Mouse (Mus musculus) CH12.LX (cell line): ENCODE data around the gene Lipe. TPM values are rescaled to one million over a fixed set of nuclear protein-coding genes. Genes with fewer than 3 reads are reported as not detected.

ENCODE experiments used
- DNase-seq: peaks from one replicate; pipeline ENCODE4 v3.0.0-alpha.2; 2013; ENCODE audit errors: extremely low read depth
- H3K27ac ChIP-seq: 2 replicates; pipeline ENCODE4 v1.5.1; 2012; ENCODE audit warnings: low read depth, mild to moderate bottlenecking, control low read depth, moderate library complexity; ENCODE audit not compliant: insufficient read depth
- H3K27me3 ChIP-seq: replicated peaks from 2 replicates; pipeline ENCODE3; 2012; ENCODE audit warnings: inconsistent platforms
- H3K36me3 ChIP-seq, 2 experiments: replicated peaks in 1 of 2; 2 replicates each; pipeline versions ENCODE3 to v1.6.1; 2012; ENCODE audit warnings: inconsistent platforms in 1 of 2, low read length in 1 of 2, mild to moderate bottlenecking in 1 of 2, mixed read lengths in 1 of 2, moderate library complexity in 1 of 2; ENCODE audit not compliant: control insufficient read depth in 1 of 2, insufficient read depth in 1 of 2
- H3K4me1 ChIP-seq, 2 experiments: 2 replicates each; pipeline ENCODE4 v1.6.1; 2012; ENCODE audit warnings: inconsistent platforms in 1 of 2, moderate library complexity in 1 of 2; ENCODE audit not compliant: insufficient read depth in 2 of 2, control insufficient read depth in 1 of 2
- H3K4me2 ChIP-seq: 2 replicates; pipeline ENCODE4 v1.6.1; 2012; ENCODE audit warnings: low read depth, mild to moderate bottlenecking, control low read depth; ENCODE audit not compliant: poor library complexity, insufficient read depth, severe bottlenecking
- H3K4me3 ChIP-seq, 3 experiments: fragments of 150-350 bp in 1 of 3; sonication (generic) in 1 of 3; replicated peaks in 1 of 3; 2 replicates each; pipeline versions ENCODE3 to v1.5.1; 2011 to 2012; ENCODE audit warnings: low read depth in 2 of 3, low read length in 2 of 3, mild to moderate bottlenecking in 2 of 3, moderate library complexity in 2 of 3, control low read depth in 1 of 3, improper control_type of control experiment in 1 of 3, inconsistent platforms in 1 of 3, mixed read lengths in 1 of 3; ENCODE audit not compliant: poor library complexity in 1 of 3
- H3K79me2 ChIP-seq: replicated peaks from 2 replicates; pipeline ENCODE4 v1.6.1; 2012; ENCODE audit warnings: mild to moderate bottlenecking, moderate library complexity; ENCODE audit not compliant: control insufficient read depth, poor library complexity, insufficient read depth, severe bottlenecking; ENCODE audit errors: extremely low read depth
- H3K9ac ChIP-seq: 2 replicates; pipeline ENCODE4 v1.6.1; 2012; ENCODE audit warnings: low read depth, mild to moderate bottlenecking, control low read depth, moderate library complexity; ENCODE audit not compliant: insufficient read depth
- H3K9me3 ChIP-seq: replicated peaks from 2 replicates; pipeline ENCODE3; 2012; ENCODE audit warnings: low read length, inconsistent platforms, mixed read lengths
- CTCF ChIP-seq, 2 experiments: IDR thresholded peaks in 1 of 2; conservative IDR thresholded peaks in 1 of 2; 2 replicates each; pipeline ENCODE4 v1.5.1; 2011 to 2012; ENCODE audit warnings: low read depth in 2 of 2, low read length in 2 of 2, improper control_type of control experiment in 1 of 2, inconsistent platforms in 1 of 2, mild to moderate bottlenecking in 1 of 2, moderate library complexity in 1 of 2
- E2F4 ChIP-seq: IDR thresholded peaks from 2 replicates; pipeline ENCODE4 v1.6.1; 2011; ENCODE audit warnings: low read depth, low read length, improper control_type of control experiment; ENCODE audit not compliant: insufficient replicate concordance
- ELF1 ChIP-seq: IDR thresholded peaks from 2 replicates; pipeline ENCODE4 v1.6.1; 2014; ENCODE audit warnings: low read depth, mild to moderate bottlenecking, inconsistent platforms, low read length, improper control_type of control experiment
- EP300 ChIP-seq: IDR thresholded peaks from 2 replicates; pipeline ENCODE4 v1.6.1; 2011; ENCODE audit warnings: low read length, improper control_type of control experiment
- GABPA ChIP-seq: IDR thresholded peaks from 2 replicates; pipeline ENCODE4 v1.6.1; 2012; ENCODE audit warnings: low read depth, low read length, improper control_type of control experiment, inconsistent platforms; ENCODE audit not compliant: insufficient replicate concordance
- HCFC1 ChIP-seq: IDR thresholded peaks from 2 replicates; pipeline ENCODE4 v1.6.1; 2012; ENCODE audit warnings: low read depth, mild to moderate bottlenecking, inconsistent platforms, low read length, improper control_type of control experiment
- IRF4 ChIP-seq: IDR thresholded peaks from 2 replicates; pipeline ENCODE4 v1.6.1; 2014; ENCODE audit warnings: low read depth, mild to moderate bottlenecking, inconsistent platforms, low read length, improper control_type of control experiment
- JUN ChIP-seq: IDR thresholded peaks from 2 replicates; pipeline ENCODE4 v1.6.1; 2011; ENCODE audit warnings: low read depth, mild to moderate bottlenecking, low read length, improper control_type of control experiment, moderate library complexity; ENCODE audit not compliant: insufficient read depth
- KAT2A ChIP-seq: IDR thresholded peaks from 2 replicates; pipeline ENCODE4 v1.6.1; 2012; ENCODE audit warnings: low read length, improper control_type of control experiment, inconsistent platforms; ENCODE audit not compliant: insufficient replicate concordance
- MXI1 ChIP-seq: IDR thresholded peaks from 2 replicates; pipeline ENCODE4 v1.6.1; 2011; ENCODE audit warnings: mild to moderate bottlenecking, low read depth, low read length, improper control_type of control experiment
- NELFE ChIP-seq: IDR thresholded peaks from 2 replicates; pipeline ENCODE4 v1.6.1; 2011; ENCODE audit warnings: low read depth, low read length, improper control_type of control experiment
- POLR2A ChIP-seq: IDR thresholded peaks from 2 replicates; pipeline ENCODE4 v1.6.1; 2011; ENCODE audit warnings: low read depth, mild to moderate bottlenecking, improper control_type of control experiment, low read length
- POLR2AphosphoS2 ChIP-seq: IDR thresholded peaks from 2 replicates; pipeline ENCODE4 v1.6.1; 2011; ENCODE audit warnings: low read depth, low read length, improper control_type of control experiment
- RAD21 ChIP-seq: IDR thresholded peaks from 2 replicates; pipeline ENCODE4 v1.6.1; 2011; ENCODE audit warnings: low read depth, mild to moderate bottlenecking, low read length, improper control_type of control experiment, moderate library complexity
- RCOR1 ChIP-seq: conservative IDR thresholded peaks from 2 replicates; pipeline ENCODE4 v1.6.1; 2012; ENCODE audit warnings: low read depth, mild to moderate bottlenecking, inconsistent platforms, low read length, improper control_type of control experiment
- TBP ChIP-seq: conservative IDR thresholded peaks from 2 replicates; pipeline ENCODE4 v1.6.1; 2011; ENCODE audit warnings: low read depth, low read length, improper control_type of control experiment
- TCF12 ChIP-seq: IDR thresholded peaks from 2 replicates; pipeline ENCODE4 v1.6.1; 2014; ENCODE audit warnings: low read depth, mild to moderate bottlenecking, inconsistent platforms, low read length, improper control_type of control experiment
- UBTF ChIP-seq: IDR thresholded peaks from 2 replicates; pipeline ENCODE4 v1.6.1; 2012; ENCODE audit warnings: low read depth, mild to moderate bottlenecking, inconsistent platforms, low read length, improper control_type of control experiment, moderate library complexity
- USF2 ChIP-seq: conservative IDR thresholded peaks from 2 replicates; pipeline ENCODE4 v1.6.1; 2011; ENCODE audit warnings: low read depth, low read length, improper control_type of control experiment
- ZC3H11A ChIP-seq: IDR thresholded peaks from 2 replicates; pipeline ENCODE4 v1.6.1; 2012; ENCODE audit warnings: low read depth, mild to moderate bottlenecking, inconsistent platforms, low read length, improper control_type of control experiment
- ZKSCAN1 ChIP-seq: IDR thresholded peaks from 2 replicates; pipeline ENCODE4 v1.6.1; 2012; ENCODE audit warnings: low read depth, inconsistent platforms, low read length, improper control_type of control experiment, borderline replicate concordance
- ZMIZ1 ChIP-seq: IDR thresholded peaks from 2 replicates; pipeline ENCODE4 v1.6.1; 2012; ENCODE audit warnings: low read depth, mild to moderate bottlenecking, inconsistent platforms, low read length, improper control_type of control experiment
- ZNF384 ChIP-seq: IDR thresholded peaks from 2 replicates; pipeline ENCODE4 v1.6.1; 2012; ENCODE audit warnings: low read depth, low read length, improper control_type of control experiment, inconsistent platforms
- dilution Hi-C: fragments of 300-500 bp; cut with MboI; formaldehyde crosslinking; loops from 2 replicates; pipeline ENCODE4 v1.14.3; 2020; ENCODE audit warnings: low sequenced_read_pairs; ENCODE audit not compliant: extremely low pct_unique_long_range_greater_than_20kb, extremely low pct_ligation_motif_present
- in situ Hi-C: fragments of 300-500 bp; cut with MboI; formaldehyde crosslinking; loops from 3 replicates; pipeline ENCODE4 v1.14.3; 2019; ENCODE audit warnings: low sequenced_read_pairs, low pct_ligation_motif_present, low pct_unique_long_range_greater_than_20kb, mixed read lengths
- polyA plus RNA-seq: library from polyadenylated mRNA; unstranded; fragments of >175 nt; gene quantifications from 2 replicates; pipeline ENCODE4 v1.2.1, GENCODE M21; 2012; ENCODE audit warnings: low read depth; ENCODE audit not compliant: insufficient read length
- total RNA-seq, 2 experiments: library from RNA; depleted of rRNA; stranded (reverse); fragments of 300-350 nt in 1 of 2; fragments of >200 nt in 1 of 2; gene quantifications; 2 replicates each; pipeline ENCODE4 v1.2.3; 2012 to 2014

Gene Lipe
- total and polyA plus RNA-seq, 3 experiments = 2.8 to 5.9 (median 3.4) TPM

DNA sequence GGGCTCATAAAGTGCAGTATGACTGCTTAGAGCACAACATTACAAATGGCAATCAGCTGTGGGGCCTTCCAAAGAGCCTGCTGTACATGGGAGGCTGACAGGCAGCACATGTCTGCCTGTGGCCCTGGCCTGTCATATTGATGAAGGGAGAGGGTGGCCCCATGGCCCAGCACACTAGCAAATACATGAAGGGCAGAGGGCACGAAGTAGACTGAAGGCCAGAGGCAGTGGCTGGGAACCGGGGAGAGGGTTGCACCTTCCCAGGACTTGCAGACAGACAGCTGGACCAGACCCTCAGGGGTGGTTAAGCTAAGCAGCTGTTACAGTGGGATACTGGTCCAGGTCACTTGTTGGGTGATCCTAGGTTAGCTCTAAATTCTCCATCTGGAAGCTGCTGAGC, 7.5 kb downstream of the Lipe start:
- no peak for TF ChIP-seq USF2
- no peak for TF ChIP-seq TCF12
- no peak for TF ChIP-seq UBTF
- TF ChIP-seq NELFE = no peak
- no peak for TF ChIP-seq MXI1
- TF ChIP-seq RCOR1 = no peak
- no peak for TF ChIP-seq ZMIZ1
- TF ChIP-seq POLR2A = no peak
- TF ChIP-seq KAT2A = no peak
- TF ChIP-seq RAD21 = no peak
- no peak for TF ChIP-seq ZKSCAN1
- no peak for TF ChIP-seq ELF1
- TF ChIP-seq IRF4 = no peak
- TF ChIP-seq JUN = no peak
- no peak for TF ChIP-seq ZC3H11A
- no peak for TF ChIP-seq HCFC1
- TF ChIP-seq TBP = no peak
- no peak for TF ChIP-seq E2F4
- in situ Hi-C loops (no loop called here), dilution Hi-C loops (no loop called here)
- H3K4me1 ChIP-seq = peaks cover 11 to 28% of the 10 kb centered on the region in 2 experiments; a peak in 3 of 4 replicates
- no peaks in the 10 kb centered on the region for H3K79me2 ChIP-seq
- H3K9ac ChIP-seq = no peak overlapping the region
- H3K4me2 ChIP-seq = no peak overlapping the region
- H3K9me3 ChIP-seq = no peaks in the 10 kb centered on the region
- no peak overlapping the region for H3K27ac ChIP-seq
- no peak for DNase-seq
- no peaks in the 10 kb centered on the region for H3K27me3 ChIP-seq
- peaks cover 9 to 31% of the 10 kb centered on the region in 2 experiments for H3K36me3 ChIP-seq
- H3K4me3 ChIP-seq = no peak overlapping the region

DNA sequence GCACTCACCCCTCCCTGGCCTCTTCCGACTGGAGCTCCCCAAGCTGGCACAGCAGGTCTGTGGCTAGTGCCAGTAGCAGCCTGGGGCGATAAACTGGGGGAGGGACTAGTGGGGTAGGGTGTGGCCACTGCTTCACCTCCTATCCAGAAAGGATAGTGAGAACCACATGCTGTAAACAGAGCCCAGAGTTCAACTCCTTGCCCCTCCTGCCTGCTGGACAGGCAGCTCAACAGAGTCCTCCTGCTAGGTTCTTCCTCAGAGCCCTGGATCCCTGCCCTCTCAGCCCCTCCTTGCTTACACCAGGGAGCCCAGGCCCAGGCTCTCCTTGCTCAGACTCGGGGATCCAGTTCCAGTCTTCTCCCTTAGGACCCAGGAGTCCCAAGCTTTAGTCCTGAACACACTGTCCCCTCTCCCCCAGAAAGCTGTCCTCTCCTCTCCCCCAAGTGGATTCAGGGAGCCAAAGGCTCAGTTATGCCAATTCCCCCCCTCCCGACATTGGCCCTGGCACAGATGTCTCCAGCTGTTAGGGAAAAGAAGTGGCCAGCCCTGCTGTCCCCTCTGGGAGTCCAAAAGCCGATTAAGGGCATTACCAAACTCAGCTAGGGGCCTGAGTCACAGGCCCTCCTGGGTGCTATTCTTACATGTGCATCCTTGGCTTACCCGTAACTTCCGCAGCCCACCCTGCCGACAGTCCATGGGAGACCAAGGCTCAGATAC, 8.3 kb downstream of the Lipe start:
- dilution Hi-C loops (no loop called here), in situ Hi-C loops (no loop called here)
- peaks cover 9 to 33% of the 10 kb centered on the region in 2 experiments for H3K36me3 ChIP-seq

More for the DNA sequence above, 8.3 kb downstream of the Lipe start:
- Histone ChIP-seq H3K4me3 (no peak overlapping the region), H3K9ac (no peak overlapping the region), H3K27me3 (no peaks in the 10 kb centered on the region), H3K9me3 (no peaks in the 10 kb centered on the region), H3K4me2 (no peak overlapping the region), H3K27ac (no peak overlapping the region), H3K79me2 (no peaks in the 10 kb centered on the region), H3K4me1 (peaks cover 18 to 36% of the 10 kb centered on the region in 2 experiments)
- TF ChIP-seq ZNF384 (no peak), JUN (no peak), ELF1 (no peak), POLR2AphosphoS2 (no peak), UBTF (no peak), USF2 (no peak), GABPA (no peak), EP300 (no peak), CTCF (conservative IDR thresholded peaks at IDR 0.05 in 1 of 2, IDR thresholded peaks at IDR 0.05 in 1 of 2; ENCODE audit: low read depth in 2 of 2, low read length in 2 of 2) (no peak)
- no peak for DNase-seq
